Mouse (Mus musculus): ENCODE data around the gene Rab7b. TPM values are rescaled to one million over a fixed set of nuclear protein-coding genes. Genes with fewer than 3 reads are reported as not detected.

The Rab7b gene
- polyA plus RNA-seq, 1 experiment = 6.9 TPM

DNA sequence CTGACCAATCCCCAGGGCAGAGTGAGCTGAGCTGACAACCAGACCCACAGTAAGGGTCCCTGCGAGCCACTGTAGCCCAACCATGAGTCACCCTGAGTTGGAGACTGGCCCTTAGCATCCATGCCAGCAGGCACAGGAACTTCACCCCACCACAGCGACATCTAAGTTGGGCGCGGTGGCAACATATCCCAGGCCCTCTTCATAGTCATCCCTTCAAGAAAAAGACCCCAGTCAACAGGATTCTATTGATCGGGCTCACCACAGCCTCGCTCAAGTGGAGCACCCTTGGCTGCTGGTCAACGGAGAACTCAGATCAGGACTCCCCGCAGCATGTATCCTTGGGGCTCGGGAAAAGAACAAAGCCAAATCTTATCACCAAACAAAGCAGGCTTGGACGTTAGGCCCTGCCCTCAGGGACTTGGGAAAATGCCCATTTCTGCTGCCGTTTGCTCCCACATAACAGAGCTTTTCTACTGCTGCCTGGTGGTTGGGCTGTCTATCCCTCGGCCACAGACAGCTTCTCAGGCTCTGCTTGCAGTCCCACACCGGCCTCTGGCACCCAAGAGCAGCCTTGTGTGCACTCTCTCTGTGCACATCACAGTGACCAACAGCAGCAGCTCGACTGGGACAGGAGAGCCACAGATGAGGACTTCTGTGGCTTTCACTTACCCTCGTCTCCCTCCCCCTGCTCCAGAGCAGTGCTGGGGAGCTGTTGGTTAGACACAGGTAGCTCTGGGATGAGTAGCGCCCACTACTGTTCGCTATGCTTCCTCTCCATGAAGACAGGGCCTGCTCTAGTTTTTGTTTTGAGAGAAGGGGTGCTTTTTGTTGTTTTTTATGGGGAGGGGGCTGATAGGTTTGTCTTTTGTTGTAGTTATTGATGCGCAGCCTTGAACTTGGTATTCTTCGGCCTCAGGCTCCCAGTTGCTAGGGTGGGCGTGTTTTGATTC lies 26.2 kb downstream of the Rab7b start:
- no peaks in the 10 kb centered on the region for H3K36me3 ChIP-seq (ENCODE audit: control insufficient read depth, insufficient read depth, low read length)
- H3K4me3 ChIP-seq (ENCODE audit: extremely low read depth, insufficient read depth, insufficient read length) = no peak overlapping the region
- H3K27me3 ChIP-seq (ENCODE audit: control insufficient read depth, insufficient read depth, low read length) = no peaks in the 10 kb centered on the region
- H3K4me1 ChIP-seq (ENCODE audit: control insufficient read depth, insufficient read depth, insufficient read length) = no peaks in the 10 kb centered on the region
- 86% methylated on average over 20 of the region's 20 CpGs for WGBS
- no peak overlapping the region for H3K27ac ChIP-seq (ENCODE audit: insufficient read depth, low read length)
- TF ChIP-seq POLR2A (IDR thresholded peaks at IDR 0.05; ENCODE audit: low read depth, low read length) (no peak), CTCF (IDR thresholded peaks at IDR 0.05; ENCODE audit: extremely low read depth, insufficient read depth, insufficient read length, insufficient replicate concordance) (no peak)
- no peak for DNase-seq (ENCODE audit: low read depth in 1 of 2, low spot score in 2 of 2)

DNA sequence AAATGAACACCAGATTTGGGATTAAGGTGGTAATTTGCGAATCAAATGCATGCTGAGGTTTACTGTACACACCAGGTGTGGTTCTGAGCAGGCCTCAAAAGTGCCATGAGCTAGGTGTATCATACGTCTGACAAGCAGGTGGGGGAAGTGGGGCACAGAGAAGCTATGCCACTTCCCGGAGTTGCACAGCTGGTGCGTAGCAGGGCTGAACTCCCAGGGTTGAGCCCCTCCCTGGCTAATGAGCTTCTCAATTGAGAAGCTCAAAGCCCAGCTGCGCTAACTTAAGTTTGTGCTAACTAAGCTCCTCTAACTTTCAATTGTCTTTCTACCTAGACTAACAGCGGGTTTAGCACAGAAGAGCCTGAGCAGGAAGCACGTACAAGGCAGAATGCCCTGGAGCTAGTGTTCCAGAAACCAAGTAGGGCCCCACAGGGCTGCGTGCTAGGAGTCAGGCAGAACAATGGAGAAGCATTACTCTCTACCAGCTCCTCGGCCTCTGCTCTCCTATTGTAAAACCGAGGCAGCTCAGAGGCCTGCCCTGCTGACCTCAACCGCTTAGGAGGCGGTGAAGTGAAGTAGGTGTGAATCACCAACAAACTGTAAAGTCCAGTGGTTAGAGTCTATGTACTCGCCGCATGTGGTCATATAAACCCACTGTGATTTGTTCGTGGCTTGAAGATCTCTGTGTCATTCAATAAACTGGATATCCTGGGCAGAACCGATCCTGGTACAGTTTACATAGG lies 30.6 kb downstream of the Rab7b start:
- Histone ChIP-seq H3K4me1 (ENCODE audit: control insufficient read depth, insufficient read depth, insufficient read length) (no peaks in the 10 kb centered on the region), H3K4me3 (ENCODE audit: extremely low read depth, insufficient read depth, insufficient read length) (no peak overlapping the region), H3K27me3 (ENCODE audit: control insufficient read depth, insufficient read depth, low read length) (no peaks in the 10 kb centered on the region), H3K27ac (ENCODE audit: insufficient read depth, low read length) (no peak overlapping the region), H3K36me3 (ENCODE audit: control insufficient read depth, insufficient read depth, low read length) (no peaks in the 10 kb centered on the region)
- DNase-seq (ENCODE audit: low read depth in 1 of 2, low spot score in 2 of 2) = no peak
- WGBS = 84% methylated on average over 16 of the region's 16 CpGs
- TF ChIP-seq POLR2A (IDR thresholded peaks at IDR 0.05; ENCODE audit: low read depth, low read length) (no peak), CTCF (IDR thresholded peaks at IDR 0.05; ENCODE audit: extremely low read depth, insufficient read depth, insufficient read length, insufficient replicate concordance) (no peak)

DNA sequence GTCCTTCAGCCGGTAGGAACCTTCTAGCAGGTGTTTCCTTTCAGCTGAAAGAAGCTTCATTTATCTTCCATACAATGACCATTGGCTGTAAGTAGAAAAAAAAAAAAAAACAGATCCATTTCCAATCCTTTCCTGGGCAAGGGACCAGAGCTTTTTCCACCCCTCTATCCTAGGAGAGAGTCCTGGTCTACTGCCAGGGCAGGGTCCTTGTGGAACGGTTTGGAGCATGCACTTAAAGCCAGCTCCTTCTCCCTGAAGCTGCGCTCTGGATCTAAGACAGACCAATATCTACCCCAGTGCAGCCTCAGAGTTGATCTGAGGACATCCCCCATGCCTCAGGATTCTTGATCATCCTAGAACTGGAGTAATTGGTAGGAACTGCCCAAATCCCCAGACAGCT lies 33.5 kb downstream of the Rab7b start:
- TF ChIP-seq CTCF (IDR thresholded peaks at IDR 0.05; ENCODE audit: extremely low read depth, insufficient read depth, insufficient read length, insufficient replicate concordance) (no peak), POLR2A (IDR thresholded peaks at IDR 0.05; ENCODE audit: low read depth, low read length) (no peak)
- 75% methylated on average over 3 of the region's 3 CpGs for WGBS

DNA sequence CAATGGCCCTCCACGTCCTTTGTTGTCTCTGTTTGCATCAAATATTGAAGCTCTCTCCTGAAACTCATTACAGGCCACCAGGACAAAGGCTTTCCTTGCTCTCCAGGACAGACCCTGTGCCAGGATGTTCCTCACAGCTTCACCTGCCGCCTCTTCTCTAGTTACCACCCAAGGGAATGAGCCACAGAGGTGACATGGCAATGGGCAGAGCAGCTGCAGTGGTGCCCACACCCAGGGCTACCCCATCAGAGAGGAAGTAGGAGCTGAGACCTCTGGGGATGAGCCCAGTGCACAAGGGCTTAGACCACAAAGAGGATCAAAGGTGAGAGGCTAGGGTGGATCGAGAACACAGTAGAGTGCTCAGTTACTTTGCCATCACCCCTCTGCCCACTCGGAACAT lies 35.1 kb downstream of the Rab7b start:
- WGBS = 53% methylated on average over 4 of the region's 4 CpGs
- Histone ChIP-seq H3K27me3 (ENCODE audit: control insufficient read depth, insufficient read depth, low read length) (no peaks in the 10 kb centered on the region), H3K4me3 (ENCODE audit: extremely low read depth, insufficient read depth, insufficient read length) (no peak overlapping the region)

More for the DNA sequence above, 33.5 kb downstream of the Rab7b start:
- no peaks in the 10 kb centered on the region for H3K36me3 ChIP-seq (ENCODE audit: control insufficient read depth, insufficient read depth, low read length)
- no peaks in the 10 kb centered on the region for H3K27me3 ChIP-seq (ENCODE audit: control insufficient read depth, insufficient read depth, low read length)
- H3K4me1 ChIP-seq (ENCODE audit: control insufficient read depth, insufficient read depth, insufficient read length) = no peaks in the 10 kb centered on the region
- no peak overlapping the region for H3K27ac ChIP-seq (ENCODE audit: insufficient read depth, low read length)
- DNase-seq (ENCODE audit: low read depth in 1 of 2, low spot score in 2 of 2) = no peak
- no peak overlapping the region for H3K4me3 ChIP-seq (ENCODE audit: extremely low read depth, insufficient read depth, insufficient read length)

DNA sequence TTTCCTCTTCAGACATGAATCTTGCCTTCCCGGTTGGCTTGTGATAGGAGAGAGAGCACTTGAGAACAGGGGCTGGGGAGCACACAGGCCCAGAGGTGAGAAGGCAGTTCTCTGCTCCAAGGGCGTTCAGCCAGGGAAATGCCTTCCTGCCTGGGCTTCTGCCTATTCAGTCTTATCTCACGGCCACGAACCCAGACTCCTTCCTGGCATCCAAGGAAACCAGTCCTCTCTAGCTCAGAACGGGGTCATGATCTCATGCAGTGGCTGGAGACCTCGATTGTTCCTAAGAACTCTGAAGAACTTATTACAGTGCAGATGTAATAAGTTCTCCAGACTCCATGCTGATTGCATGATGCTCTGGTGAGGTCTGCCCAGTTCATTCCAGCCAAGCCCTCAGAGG lies 38.1 kb downstream of the Rab7b start:
- TF ChIP-seq CTCF (IDR thresholded peaks at IDR 0.05; ENCODE audit: extremely low read depth, insufficient read depth, insufficient read length, insufficient replicate concordance) (no peak), POLR2A (IDR thresholded peaks at IDR 0.05; ENCODE audit: low read depth, low read length) (no peak)
- no peaks in the 10 kb centered on the region for H3K27me3 ChIP-seq (ENCODE audit: control insufficient read depth, insufficient read depth, low read length)
- no peaks in the 10 kb centered on the region for H3K36me3 ChIP-seq (ENCODE audit: control insufficient read depth, insufficient read depth, low read length)
- no peaks in the 10 kb centered on the region for H3K4me1 ChIP-seq (ENCODE audit: control insufficient read depth, insufficient read depth, insufficient read length)
- H3K4me3 ChIP-seq (ENCODE audit: extremely low read depth, insufficient read depth, insufficient read length) = no peak overlapping the region
- 64% methylated on average over 6 of the region's 6 CpGs for WGBS
- no peak for DNase-seq (ENCODE audit: low read depth in 1 of 2, low spot score in 2 of 2)
- no peak overlapping the region for H3K27ac ChIP-seq (ENCODE audit: insufficient read depth, low read length)

More for the DNA sequence above, 35.1 kb downstream of the Rab7b start:
- Histone ChIP-seq H3K4me1 (ENCODE audit: control insufficient read depth, insufficient read depth, insufficient read length) (no peaks in the 10 kb centered on the region), H3K36me3 (ENCODE audit: control insufficient read depth, insufficient read depth, low read length) (no peaks in the 10 kb centered on the region), H3K27ac (ENCODE audit: insufficient read depth, low read length) (no peak overlapping the region)
- TF ChIP-seq CTCF (IDR thresholded peaks at IDR 0.05; ENCODE audit: extremely low read depth, insufficient read depth, insufficient read length, insufficient replicate concordance) (no peak), POLR2A (IDR thresholded peaks at IDR 0.05; ENCODE audit: low read depth, low read length) (no peak)
- no peak for DNase-seq (ENCODE audit: low read depth in 1 of 2, low spot score in 2 of 2)

DNA sequence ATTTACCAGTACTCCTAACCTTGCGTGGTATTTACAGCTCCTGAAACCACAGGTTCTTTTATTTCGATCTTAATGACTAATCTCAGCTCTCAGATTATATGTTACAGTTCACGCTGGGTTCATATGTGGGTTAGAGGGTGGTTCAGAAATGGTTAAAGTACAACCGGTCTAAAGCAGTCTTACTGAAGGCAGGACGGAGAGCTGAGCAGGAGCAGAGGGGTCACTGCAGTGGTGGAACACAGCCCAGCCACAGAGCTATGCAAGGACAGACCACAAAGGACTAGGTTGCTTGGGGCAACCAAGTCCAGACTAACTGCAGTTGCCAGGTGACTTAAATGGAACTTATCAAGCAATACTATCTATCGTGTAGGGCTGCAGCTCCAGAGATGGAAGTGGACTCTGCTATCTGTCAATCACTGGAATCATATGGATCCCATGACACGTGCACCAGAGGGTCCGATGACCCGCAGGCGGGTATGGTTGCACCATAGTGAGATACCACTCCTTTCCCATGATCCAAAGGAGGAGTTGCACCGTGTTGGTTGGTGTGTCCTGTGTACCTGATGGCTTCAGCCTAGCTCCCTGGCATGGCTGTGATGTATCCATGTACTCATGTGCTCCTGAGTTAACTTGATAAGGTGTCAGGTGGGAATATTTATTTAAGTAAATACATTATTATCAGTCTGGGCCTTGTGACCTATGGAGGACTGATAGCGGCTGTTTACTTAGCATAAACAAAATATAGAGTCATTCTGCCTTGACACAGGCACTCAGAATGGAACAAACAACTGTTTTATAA lies 42.3 kb downstream of the Rab7b start:
- no peak overlapping the region for H3K27ac ChIP-seq (ENCODE audit: insufficient read depth, low read length)
- no peaks in the 10 kb centered on the region for H3K27me3 ChIP-seq (ENCODE audit: control insufficient read depth, insufficient read depth, low read length)
- no peak for DNase-seq (ENCODE audit: low read depth in 1 of 2, low spot score in 2 of 2)
- no peaks in the 10 kb centered on the region for H3K4me1 ChIP-seq (ENCODE audit: control insufficient read depth, insufficient read depth, insufficient read length)
- no peak overlapping the region for H3K4me3 ChIP-seq (ENCODE audit: extremely low read depth, insufficient read depth, insufficient read length)
- TF ChIP-seq CTCF (IDR thresholded peaks at IDR 0.05; ENCODE audit: extremely low read depth, insufficient read depth, insufficient read length, insufficient replicate concordance) = no peak
- TF ChIP-seq POLR2A (IDR thresholded peaks at IDR 0.05; ENCODE audit: low read depth, low read length) = no peak
- WGBS = 88% methylated on average over 12 of the region's 12 CpGs
- H3K36me3 ChIP-seq (ENCODE audit: control insufficient read depth, insufficient read depth, low read length) = no peaks in the 10 kb centered on the region
